Mouse (Mus musculus): ENCODE data around the gene Slc30a1.

The Slc30a1 gene

GRCm38 (mm10) chr1:191896806-191897552 is 9.6 kb upstream of the Slc30a1 start:
- no peak for DNase-seq

- DNase-seq, result peak; percentile 38
Observed at GRCm38 (mm10) chr1:191905637-191906533, 682 bp upstream of the Slc30a1 start.

GRCm38 (mm10) chr1:191907431-191907810 is 854 bp downstream of the Slc30a1 start:
- DNase-seq, result peak; percentile 75

GRCm38 (mm10) chr1:191908906-191909305 is 2.3 kb downstream of the Slc30a1 start:
- DNase-seq, result no peak

- DNase-seq, result no peak
Observed at GRCm38 (mm10) chr1:191909316-191909715, 2.7 kb downstream of the Slc30a1 start.

GRCm38 (mm10) chr1:191910646-191911045 is 4.1 kb downstream of the Slc30a1 start:
- no peak for DNase-seq

GRCm38 (mm10) chr1:191911067-191911668 is 4.6 kb downstream of the Slc30a1 start:
- DNase-seq, result no peak

GRCm38 (mm10) chr1:191914647-191915046 is 8.1 kb downstream of the Slc30a1 start:
- no peak for DNase-seq

GRCm38 (mm10) chr1:191915586-191915985 is 9.0 kb downstream of the Slc30a1 start:
- no peak for DNase-seq

- DNase-seq, result no peak
Observed at GRCm38 (mm10) chr1:191916876-191917275, 10.3 kb downstream of the Slc30a1 start.

- DNase-seq, result no peak
Observed at GRCm38 (mm10) chr1:191919336-191919735, 12.8 kb downstream of the Slc30a1 start.

GRCm38 (mm10) chr1:191921701-191922100 is 15.1 kb downstream of the Slc30a1 start:
- no peak for DNase-seq

GRCm38 (mm10) chr1:191925496-191925895 is 18.9 kb downstream of the Slc30a1 start:
- DNase-seq, result no peak

- DNase-seq, result no peak
Observed at GRCm38 (mm10) chr1:191926681-191927080, 20.1 kb downstream of the Slc30a1 start.

GRCm38 (mm10) chr1:191928345-191928744 is 21.8 kb downstream of the Slc30a1 start:
- DNase-seq, result no peak

GRCm38 (mm10) chr1:191929065-191929464 is 22.5 kb downstream of the Slc30a1 start:
- DNase-seq, result no peak

GRCm38 (mm10) chr1:191929897-191930524 is 23.4 kb downstream of the Slc30a1 start:
- DNase-seq, result no peak

GRCm38 (mm10) chr1:191930525-191931105 is 24.0 kb downstream of the Slc30a1 start:
- no peak for DNase-seq

GRCm38 (mm10) chr1:191932286-191932985 is 25.9 kb downstream of the Slc30a1 start:
- no peak for DNase-seq

GRCm38 (mm10) chr1:191932986-191933632 is 26.5 kb downstream of the Slc30a1 start:
- DNase-seq, result no peak

- DNase-seq, result no peak
Observed at GRCm38 (mm10) chr1:191943638-191944037, 37.1 kb downstream of the Slc30a1 start.

Measured in right cerebral cortex, postnatal 14 days (tissue).